Mouse (Mus musculus) intestine, postnatal 0 days (tissue): ENCODE measurements around the gene Ptbp1. TPM values are rescaled to one million over a fixed set of nuclear protein-coding genes. Genes with fewer than 3 reads are reported as not detected.

ENCODE experiments used
- ATAC-seq: fragments of 200-750 bp; cut with Nextera tagmentation; 2 replicates; pipeline ENCODE4 v1.8.0; 2017; ENCODE audit warnings: mild to moderate bottlenecking, moderate TSS enrichment, moderate library complexity
- H3K27ac ChIP-seq: fragments of 300-500 bp; sonication (generic); 2 replicates; pipeline ENCODE4 v1.5.1; 2014; ENCODE audit warnings: mild to moderate bottlenecking, low read depth, low read length, moderate library complexity
- H3K27me3 ChIP-seq: fragments of 300-500 bp; sonication (generic); replicated peaks from 2 replicates; pipeline ENCODE4 v1.6.1; 2014; ENCODE audit warnings: low read length, mixed read lengths; ENCODE audit not compliant: control insufficient read depth, insufficient read depth
- H3K36me3 ChIP-seq: fragments of 300-500 bp; sonication (generic); 2 replicates; pipeline ENCODE4 v1.6.1; 2014; ENCODE audit warnings: mild to moderate bottlenecking, moderate library complexity; ENCODE audit not compliant: control insufficient read depth, insufficient read depth
- H3K4me1 ChIP-seq: fragments of 300-500 bp; sonication (generic); replicated peaks from 2 replicates; pipeline ENCODE4 v1.6.1; 2014; ENCODE audit warnings: antibody characterized with exemption, low read length, mixed read lengths; ENCODE audit not compliant: control insufficient read depth, insufficient read depth
- H3K4me2 ChIP-seq: fragments of 300-500 bp; sonication (generic); replicated peaks from 2 replicates; pipeline ENCODE4 v1.6.1; 2014; ENCODE audit warnings: low read depth, mild to moderate bottlenecking, moderate library complexity
- H3K4me3 ChIP-seq: fragments of 300-500 bp; sonication (generic); 2 replicates; pipeline ENCODE4 v1.5.1; 2014; ENCODE audit warnings: low read depth, low read length
- H3K9ac ChIP-seq: fragments of 300-500 bp; sonication (generic); 2 replicates; pipeline ENCODE4 v1.6.1; 2014; ENCODE audit warnings: mild to moderate bottlenecking, low read depth, low read length
- H3K9me3 ChIP-seq: fragments of 300-500 bp; sonication (generic); 2 replicates; pipeline ENCODE4 v1.6.1; 2016; ENCODE audit warnings: mixed run types; ENCODE audit not compliant: control insufficient read depth
- CTCF ChIP-seq: sonication (generic); IDR thresholded peaks from 2 replicates; pipeline ENCODE4 v1.5.1; 2016; ENCODE audit warnings: low read depth, mild to moderate bottlenecking, control low read depth, antibody characterized with exemption, moderate library complexity
- WGBS: fragments of 180-500 bp; shearing (Covaris S2); extraction: QIAGEN DNeasy Blood & Tissue Kit; methylation state at CpG from one replicate; pipeline ENCODE4 v1.1.7; 2014; 5-methylcytosine and 5-hydroxymethylcytosine counted together
- polyA plus RNA-seq: library from polyadenylated mRNA; unstranded; fragments of >200 nt; fragmentation: Nextera tagmentation; extraction: Ambion mirVana; gene quantifications from 2 replicates; pipeline ENCODE4 v1.2.1, GENCODE M21; 2015

Gene Ptbp1
- polyA plus RNA-seq, 1 experiment from 2014 or later, result 92.2 TPM

DNA sequence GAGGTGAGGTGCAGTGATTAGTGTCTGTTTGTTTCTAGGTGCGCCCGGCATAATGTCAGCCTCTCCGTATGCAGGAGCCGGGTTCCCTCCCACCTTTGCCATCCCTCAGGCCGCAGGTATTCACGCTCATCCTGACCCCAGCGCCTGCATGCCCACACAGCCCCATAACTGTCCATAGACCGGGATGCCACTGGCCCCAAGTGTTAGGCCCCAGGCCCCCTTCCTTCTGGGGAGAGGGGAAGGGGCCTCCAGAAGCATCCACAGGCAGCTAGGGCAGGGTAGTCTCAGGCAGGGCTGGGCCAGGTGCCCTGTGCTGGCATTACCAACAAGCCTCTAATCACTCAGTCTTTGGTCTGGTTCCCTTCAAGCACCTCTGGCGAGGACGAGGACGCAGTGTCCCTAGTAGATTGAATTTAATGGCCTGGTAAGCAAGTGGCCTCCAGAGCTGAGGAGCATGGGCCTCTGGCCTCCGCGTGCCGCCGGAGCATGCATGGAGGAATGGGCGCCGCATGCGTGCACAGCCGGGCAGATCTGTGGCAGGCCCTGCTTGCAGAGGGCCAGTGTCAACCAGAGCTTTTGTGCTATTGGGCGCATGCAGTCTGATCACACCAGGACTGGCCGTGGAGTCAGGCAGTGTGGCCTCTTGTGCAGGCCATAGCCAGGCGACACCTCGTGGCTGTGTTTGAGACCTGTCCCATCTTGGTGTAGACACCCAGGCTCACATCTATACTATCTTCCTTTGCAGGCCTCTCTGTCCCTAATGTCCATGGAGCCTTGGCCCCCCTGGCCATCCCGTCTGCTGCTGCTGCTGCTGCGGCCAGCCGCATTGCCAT lies 6.1 kb downstream of the Ptbp1 start:
- ATAC-seq, result no peak
- H3K9me3 ChIP-seq, result no peaks in the 10 kb centered on the region
- no peak overlapping the region for H3K4me3 ChIP-seq
- H3K27me3 ChIP-seq, result no peaks in the 10 kb centered on the region
- H3K27ac ChIP-seq, result peak overlapping the region; percentile 22; the same call in 1 of the 2 replicates
- no peak overlapping the region for H3K9ac ChIP-seq
- 0 out of 2 replicates have a peak, but pooled peaks cover 5% of the 10 kb centered on the region for H3K4me1 ChIP-seq
- WGBS, result 84% methylated on average over 26 of the region's 26 CpGs
- peaks cover 72% of the 10 kb centered on the region for H3K36me3 ChIP-seq
- no peak overlapping the region for H3K4me2 ChIP-seq
- TF ChIP-seq CTCF, result no peak

DNA sequence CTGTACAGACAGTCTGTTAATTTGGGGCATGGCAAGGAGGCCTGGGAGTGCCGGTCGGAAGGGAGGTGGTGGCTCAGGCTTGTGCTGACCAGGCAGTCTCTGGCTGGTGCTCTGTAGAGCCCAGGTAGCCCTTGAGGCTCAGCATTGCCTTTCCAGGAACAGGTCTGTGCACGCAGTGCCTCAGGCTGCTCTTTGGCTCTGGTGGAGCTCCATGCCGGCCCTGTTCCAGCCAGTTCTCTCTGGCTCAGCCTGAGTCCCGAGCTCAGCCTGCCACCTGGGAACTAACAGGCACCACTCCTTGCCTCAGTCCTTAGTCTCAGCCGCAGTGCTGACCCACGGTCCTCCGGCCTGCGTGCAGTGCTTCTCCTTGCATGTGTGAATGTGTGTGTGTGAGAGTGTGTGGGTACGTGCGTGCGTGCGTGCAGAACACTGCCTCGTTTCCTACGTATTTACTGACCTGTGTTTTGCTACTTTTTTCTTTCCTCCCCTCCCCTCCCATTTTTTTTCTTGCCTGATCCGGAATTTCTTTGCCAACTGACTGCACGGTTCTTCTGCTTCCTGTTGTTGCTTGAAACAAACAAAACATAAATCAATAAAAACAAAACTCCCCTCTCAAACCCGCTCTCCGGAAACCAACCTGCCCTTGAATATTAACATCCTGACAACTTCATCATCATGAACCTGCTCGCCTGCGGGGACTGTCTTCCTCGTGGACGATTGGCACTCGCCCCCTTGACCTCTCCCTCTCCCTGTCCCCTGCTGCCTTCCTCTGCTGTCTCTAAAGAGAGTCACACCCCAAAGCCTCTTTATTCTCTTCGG lies 7.2 kb downstream of the Ptbp1 start:
- H3K36me3 ChIP-seq, result peaks cover 70% of the 10 kb centered on the region
- H3K27ac ChIP-seq, result 0 out of 2 replicates have a peak overlapping the region, but pooled peaks have one; percentile 36
- no peak overlapping the region for H3K9ac ChIP-seq

DNA sequence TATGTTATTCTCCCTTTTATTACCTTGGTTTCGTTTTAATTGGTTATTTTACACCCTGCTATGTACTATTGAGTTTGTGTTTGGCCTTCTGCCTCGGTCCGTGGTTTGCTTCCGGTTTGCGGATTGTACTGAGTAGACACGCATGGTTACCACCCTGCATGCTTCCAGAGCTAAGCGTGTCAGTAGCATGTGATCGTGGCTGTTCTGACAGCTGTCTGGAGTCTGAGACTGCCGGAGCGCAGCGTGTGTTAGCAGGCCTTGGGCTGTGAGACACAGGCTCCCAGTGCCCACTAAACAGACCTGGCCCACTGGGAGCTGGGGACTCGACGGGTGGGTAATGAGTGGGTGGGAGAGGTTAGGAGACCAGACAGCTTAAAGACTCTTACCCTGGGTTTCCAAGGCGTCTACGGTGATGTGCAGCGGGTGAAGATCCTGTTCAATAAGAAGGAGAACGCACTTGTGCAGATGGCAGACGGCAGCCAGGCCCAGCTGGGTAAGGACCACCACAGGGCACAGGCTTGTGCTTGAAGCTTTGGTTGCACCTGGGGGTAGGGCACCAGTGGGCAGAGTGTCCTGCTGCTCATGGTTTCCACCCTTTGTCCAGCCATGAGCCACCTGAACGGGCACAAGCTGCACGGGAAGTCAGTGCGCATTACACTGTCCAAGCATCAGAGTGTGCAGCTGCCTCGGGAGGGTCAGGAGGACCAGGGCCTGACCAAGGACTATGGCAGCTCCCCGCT lies 8.0 kb downstream of the Ptbp1 start:
- no peak for TF ChIP-seq CTCF
- H3K4me3 ChIP-seq, result no peak overlapping the region
- peaks cover 63% of the 10 kb centered on the region for H3K36me3 ChIP-seq
- H3K9ac ChIP-seq, result no peak overlapping the region
- H3K4me1 ChIP-seq, result no peaks in the 10 kb centered on the region
- ATAC-seq, result no peak
- H3K4me2 ChIP-seq, result no peak overlapping the region
- H3K27me3 ChIP-seq, result no peaks in the 10 kb centered on the region
- no peaks in the 10 kb centered on the region for H3K9me3 ChIP-seq
- 80% methylated on average over 23 of the region's 23 CpGs for WGBS
- 0 out of 2 replicates have a peak overlapping the region, but pooled peaks have one; percentile 36 for H3K27ac ChIP-seq

More for the DNA sequence above, 7.2 kb downstream of the Ptbp1 start:
- Histone ChIP-seq H3K4me3 (no peak overlapping the region), H3K4me2 (no peak overlapping the region), H3K9me3 (no peaks in the 10 kb centered on the region), H3K27me3 (no peaks in the 10 kb centered on the region), H3K4me1 (0 out of 2 replicates have a peak, but pooled peaks cover 5% of the 10 kb centered on the region)
- no peak for ATAC-seq
- WGBS, result 59% methylated on average over 25 of the region's 25 CpGs
- no peak for TF ChIP-seq CTCF

DNA sequence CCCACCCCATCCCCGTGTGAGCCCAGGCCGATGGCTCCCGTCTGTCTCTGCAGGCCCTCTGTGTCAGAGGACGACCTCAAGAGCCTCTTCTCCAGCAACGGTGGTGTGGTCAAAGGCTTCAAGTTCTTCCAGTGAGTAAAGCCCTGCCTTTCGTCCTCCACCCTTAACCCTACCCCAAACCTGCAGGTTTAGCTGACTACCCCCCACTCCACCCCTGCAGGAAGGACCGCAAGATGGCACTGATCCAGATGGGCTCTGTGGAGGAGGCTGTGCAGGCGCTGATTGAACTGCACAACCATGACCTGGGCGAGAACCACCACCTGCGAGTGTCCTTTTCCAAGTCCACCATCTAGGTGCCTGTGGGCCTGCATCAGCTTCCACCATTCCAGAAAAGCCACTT lies 8.7 kb downstream of the Ptbp1 start:
- H3K9me3 ChIP-seq, result no peaks in the 10 kb centered on the region
- WGBS, result 57% methylated on average over 10 of the region's 10 CpGs
- TF ChIP-seq CTCF, result no peak
- no peak overlapping the region for H3K4me2 ChIP-seq
- H3K27ac ChIP-seq, result no peak overlapping the region
- no peaks in the 10 kb centered on the region for H3K4me1 ChIP-seq
- no peak overlapping the region for H3K9ac ChIP-seq
- H3K27me3 ChIP-seq, result no peaks in the 10 kb centered on the region
- H3K36me3 ChIP-seq, result peaks cover 59% of the 10 kb centered on the region
- H3K4me3 ChIP-seq, result no peak overlapping the region
- no peak for ATAC-seq

GRCm38 (mm10) chr10:79864351-79865188 lies 10.3 kb downstream of the Ptbp1 start:
- H3K4me2 ChIP-seq, result no peak overlapping the region
- no peak for TF ChIP-seq CTCF
- peaks cover 48% of the 10 kb centered on the region for H3K36me3 ChIP-seq
- no peaks in the 10 kb centered on the region for H3K4me1 ChIP-seq
- H3K9ac ChIP-seq, result no peak overlapping the region
- peak overlapping the region; percentile 1; the same call in 1 of the 2 replicates for H3K27ac ChIP-seq
- peak; percentile 5; the same call in 1 of the 2 replicates for ATAC-seq
- H3K9me3 ChIP-seq, result no peaks in the 10 kb centered on the region
- H3K4me3 ChIP-seq, result no peak overlapping the region
- WGBS, result 44% methylated on average over 10 of the region's 10 CpGs
- H3K27me3 ChIP-seq, result no peaks in the 10 kb centered on the region
